Mouse (Mus musculus) embryonic fibroblast, embryonic 13.5 days (primary cell): ENCODE measurements around the gene Ctcfl.

Source experiments
- CTCF ChIP-seq: IDR thresholded peaks from 2 replicates; pipeline ENCODE4 v1.5.1; 2011; ENCODE audit warnings: mild to moderate bottlenecking, control low read depth, low read length, moderate library complexity, borderline replicate concordance; ENCODE audit not compliant: insufficient read depth
- POLR2A ChIP-seq: IDR thresholded peaks from 2 replicates; pipeline ENCODE4 v1.6.1; 2011; ENCODE audit warnings: low read depth, mild to moderate bottlenecking, control low read depth, low read length, moderate library complexity

- TF ChIP-seq CTCF (no peak), POLR2A (no peak)
These were observed 13.5 kb upstream of the Ctcfl start for GRCm38 (mm10) chr2:173132794-173133300.
